Mouse (Mus musculus) lung, adult 2 months (tissue): Measurements from ENCODE around the gene Miip. TPM values are rescaled to one million over a fixed set of nuclear protein-coding genes. Genes with fewer than 3 reads are reported as not detected.
"Not testable (repeated sequence)": the region's sequence is repeated elsewhere in the genome, so short reads cannot be mapped to it uniquely, and the experiment has no call there.

ENCODE experiments used
- DNase-seq: peaks from one replicate; pipeline ENCODE4 v3.0.0; 2022
- H3K4me1 ChIP-seq: fragments of 200-500 bp; 2 replicates; pipeline ENCODE4 v1.6.1; 2011; ENCODE audit warnings: low read length; ENCODE audit not compliant: control insufficient read depth, insufficient read depth
- H3K4me3 ChIP-seq: fragments of 200-500 bp; replicated peaks from 2 replicates; pipeline ENCODE3; 2011; ENCODE audit warnings: low read depth, mild to moderate bottlenecking, control low read depth, low read length; ENCODE audit errors: extremely low read depth
- CTCF ChIP-seq: fragments of 200-500 bp; IDR thresholded peaks from 2 replicates; pipeline ENCODE4 v1.5.1; 2011; ENCODE audit warnings: mild to moderate bottlenecking, low read length, control low read depth; ENCODE audit not compliant: insufficient read depth
- POLR2A ChIP-seq: fragments of 200-500 bp; IDR thresholded peaks from 2 replicates; pipeline ENCODE4 v1.6.1; 2011; ENCODE audit warnings: low read depth, mild to moderate bottlenecking, control low read depth, low read length, borderline replicate concordance; ENCODE audit errors: extremely low read depth
- WGBS: fragments of 180-500 bp; shearing (Covaris S2); methylation state at CpG from one replicate; pipeline ENCODE4 v1.1.7; 2018; 5-methylcytosine and 5-hydroxymethylcytosine counted together
- polyA plus RNA-seq: library from polyadenylated mRNA; depleted of rRNA; stranded (reverse); fragments of >200 nt; gene quantifications from 2 replicates; pipeline ENCODE4 v1.2.3, GENCODE M21; 2012

The Miip gene
- polyA plus RNA-seq, 1 experiment, result 70.3 TPM

- 46% methylated on average over 2 of the region's 2 CpGs for WGBS
- DNase-seq, result no peak
- TF ChIP-seq CTCF (no peak), POLR2A (no peak)
- Histone ChIP-seq H3K4me1 (no peaks in the 10 kb centered on the region), H3K4me3 (no peak overlapping the region)
Measured at GRCm38 (mm10) chr4:147879456-147879855, 10.8 kb upstream of the Miip start.

GRCm38 (mm10) chr4:147878537-147878936 lies 9.9 kb upstream of the Miip start:
- no peak overlapping the region for H3K4me3 ChIP-seq
- TF ChIP-seq POLR2A, result no peak
- TF ChIP-seq CTCF, result no peak
- WGBS, result 95% methylated on average over 9 of the region's 9 CpGs

GRCm38 (mm10) chr4:147875852-147876575 lies 7.4 kb upstream of the Miip start:
- 72% methylated on average over 4 of the region's 4 CpGs for WGBS
- TF ChIP-seq POLR2A (no peak), CTCF (no peak)
- H3K4me3 ChIP-seq, result no peak overlapping the region
- no peaks in the 10 kb centered on the region for H3K4me1 ChIP-seq
- no peak for DNase-seq

More at GRCm38 (mm10) chr4:147878537-147878936, 9.9 kb upstream of the Miip start:
- no peaks in the 10 kb centered on the region for H3K4me1 ChIP-seq
- DNase-seq, result no peak

- H3K4me1 ChIP-seq, result peaks cover 8% of the 10 kb centered on the region; the same call in 1 of the 2 replicates
- WGBS, result 8% methylated on average over 5 of the region's 5 CpGs
- no peak for DNase-seq
- H3K4me3 ChIP-seq, result peak overlapping the region; percentile 70
- TF ChIP-seq POLR2A, result no peak
- no peak for TF ChIP-seq CTCF
Measured at GRCm38 (mm10) chr4:147869238-147869637, 622 bp upstream of the Miip start.

- TF ChIP-seq POLR2A, result no peak
- no peak for TF ChIP-seq CTCF
- WGBS, result 3% methylated on average over 22 of the region's 22 CpGs
- H3K4me1 ChIP-seq, result peaks cover 8% of the 10 kb centered on the region; the same call in 1 of the 2 replicates
- DNase-seq, result no peak
- H3K4me3 ChIP-seq, result peak overlapping the region; percentile 91
Measured at GRCm38 (mm10) chr4:147867563-147868449, 810 bp downstream of the Miip start.

- not testable (repeated sequence) for H3K4me3 ChIP-seq, H3K4me1 ChIP-seq, DNase-seq
- 36% methylated on average over 3 of the region's 3 CpGs for WGBS
Measured at GRCm38 (mm10) chr4:147866793-147867192, 1.8 kb downstream of the Miip start.

GRCm38 (mm10) chr4:147866056-147866455 lies 2.6 kb downstream of the Miip start:
- DNase-seq, result no peak
- TF ChIP-seq POLR2A (no peak), CTCF (no peak)
- peaks cover 8% of the 10 kb centered on the region; the same call in 1 of the 2 replicates for H3K4me1 ChIP-seq
- no peak overlapping the region for H3K4me3 ChIP-seq
- WGBS, result 95% methylated on average over 9 of the region's 9 CpGs

GRCm38 (mm10) chr4:147865651-147866050 lies 3.0 kb downstream of the Miip start:
- DNase-seq, result no peak
- no peak overlapping the region for H3K4me3 ChIP-seq
- H3K4me1 ChIP-seq, result peaks cover 8% of the 10 kb centered on the region; the same call in 1 of the 2 replicates
- 92% methylated on average over 6 of the region's 6 CpGs for WGBS
- no peak for TF ChIP-seq CTCF
- TF ChIP-seq POLR2A, result no peak

GRCm38 (mm10) chr4:147862051-147862450 lies 6.6 kb downstream of the Miip start:
- TF ChIP-seq CTCF, result no peak
- no peak for TF ChIP-seq POLR2A
- WGBS, result 86% methylated on average over 3 of the region's 3 CpGs

More at GRCm38 (mm10) chr4:147862051-147862450, 6.6 kb downstream of the Miip start:
- H3K4me1 ChIP-seq, result no peaks in the 10 kb centered on the region
- no peak overlapping the region for H3K4me3 ChIP-seq
- no peak for DNase-seq
